Mouse (Mus musculus) stomach, postnatal 0 days (tissue): ENCODE measurements around the gene Myh7b. TPM values are rescaled to one million over a fixed set of nuclear protein-coding genes. Genes with fewer than 3 reads are reported as not detected.

Experiments
- ATAC-seq: fragments of 200-750 bp; cut with Nextera tagmentation; 2 replicates; pipeline ENCODE4 v1.8.0; 2017; ENCODE audit not compliant: low FRiP score, low TSS enrichment
- DNase-seq: peaks from one replicate; pipeline ENCODE4 v3.0.0-alpha.2; 2016; ENCODE audit warnings: low spot score
- H3K27ac ChIP-seq: fragments of 300-500 bp; sonication (generic); replicated peaks from 2 replicates; pipeline ENCODE4 v1.5.1; 2014; ENCODE audit warnings: mild to moderate bottlenecking, control low read depth
- H3K27me3 ChIP-seq: fragments of 300-500 bp; sonication (generic); 2 replicates; pipeline ENCODE4 v1.6.1; 2014; ENCODE audit warnings: low read length; ENCODE audit not compliant: control insufficient read depth, insufficient read depth
- H3K36me3 ChIP-seq: fragments of 300-500 bp; sonication (generic); 2 replicates; pipeline ENCODE4 v1.6.1; 2014; ENCODE audit warnings: low read length, mixed read lengths; ENCODE audit not compliant: control insufficient read depth, insufficient read depth
- H3K4me1 ChIP-seq: fragments of 300-500 bp; sonication (generic); replicated peaks from 2 replicates; pipeline ENCODE4 v1.6.1; 2014; ENCODE audit warnings: antibody characterized with exemption; ENCODE audit not compliant: control insufficient read depth, insufficient read depth
- H3K4me2 ChIP-seq: fragments of 300-500 bp; sonication (generic); replicated peaks from 2 replicates; pipeline ENCODE4 v1.6.1; 2014; ENCODE audit warnings: low read depth, mild to moderate bottlenecking, control low read depth, moderate library complexity
- H3K4me3 ChIP-seq: fragments of 300-500 bp; sonication (generic); 2 replicates; pipeline ENCODE4 v1.5.1; 2014; ENCODE audit warnings: low read depth, low read length, control low read depth
- H3K9ac ChIP-seq: fragments of 300-500 bp; sonication (generic); 2 replicates; pipeline ENCODE4 v1.6.1; 2014; ENCODE audit warnings: mild to moderate bottlenecking, low read length, control low read depth, mixed read lengths
- H3K9me3 ChIP-seq: fragments of 300-500 bp; sonication (generic); 2 replicates; pipeline ENCODE4 v1.6.1; 2016; ENCODE audit warnings: low read length; ENCODE audit not compliant: control insufficient read depth
- CTCF ChIP-seq: IDR thresholded peaks from 2 replicates; pipeline ENCODE4 v1.5.1; 2016; ENCODE audit warnings: antibody characterized with exemption, low read depth, mild to moderate bottlenecking, moderate library complexity
- EP300 ChIP-seq: optimal IDR thresholded peaks from 2 replicates; pipeline ENCODE3; 2016; ENCODE audit warnings: antibody characterized with exemption
- WGBS: fragments of 180-500 bp; shearing (Covaris S2); extraction: QIAGEN DNeasy Blood & Tissue Kit; methylation state at CpG from one replicate; pipeline ENCODE4 v1.1.7; 2014; 5-methylcytosine and 5-hydroxymethylcytosine counted together
- polyA plus RNA-seq: library from polyadenylated mRNA; unstranded; fragments of >200 nt; fragmentation: Nextera tagmentation; extraction: Ambion mirVana; gene quantifications from 2 replicates; pipeline ENCODE4 v1.2.1, GENCODE M21; 2015

Myh7b gene
- polyA plus RNA-seq, 1 experiment from 2014 or later, result 0.05 TPM

- H3K9ac ChIP-seq, result no peak overlapping the region
- 66% methylated on average over 19 of the region's 19 CpGs for WGBS
- no peak overlapping the region for H3K4me2 ChIP-seq
- H3K27me3 ChIP-seq, result no peaks in the 10 kb centered on the region
- H3K4me1 ChIP-seq, result no peaks in the 10 kb centered on the region; the same call in 1 of the 2 replicates
- H3K9me3 ChIP-seq, result no peaks in the 10 kb centered on the region
- ATAC-seq, result no peak; the same call in 1 of the 2 replicates
- H3K4me3 ChIP-seq, result no peak overlapping the region
- no peak for DNase-seq
- TF ChIP-seq EP300 (no peak), CTCF (no peak)
- H3K27ac ChIP-seq, result no peak overlapping the region
- peaks cover 33% of the 10 kb centered on the region for H3K36me3 ChIP-seq
Observed at GRCm38 (mm10) chr2:155633121-155633520, 22.1 kb downstream of the Myh7b start.

DNA sequence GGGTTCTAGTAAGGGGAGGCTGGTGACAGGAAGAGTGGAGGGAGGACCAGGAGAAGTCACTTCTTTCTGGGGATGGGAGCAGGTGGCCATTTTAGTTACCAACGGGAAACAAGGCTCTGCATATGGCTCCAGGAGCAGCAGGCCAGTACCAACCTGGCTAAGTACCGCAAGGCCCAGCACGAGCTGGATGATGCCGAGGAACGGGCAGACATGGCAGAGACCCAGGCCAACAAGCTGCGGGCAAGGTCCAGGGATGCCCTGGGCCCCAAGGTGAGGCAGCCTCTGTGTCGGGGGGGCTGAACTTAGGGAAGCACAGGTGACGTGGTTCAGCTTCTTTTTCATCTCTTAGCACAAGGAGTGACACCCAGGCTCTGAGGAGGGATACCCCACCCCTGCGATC is 22.7 kb downstream of the Myh7b start:
- H3K9ac ChIP-seq, result no peak overlapping the region
- H3K36me3 ChIP-seq, result peaks cover 38% of the 10 kb centered on the region
- TF ChIP-seq EP300 (no peak), CTCF (no peak)
- no peaks in the 10 kb centered on the region for H3K9me3 ChIP-seq
- 88% methylated on average over 9 of the region's 9 CpGs for WGBS
- H3K4me2 ChIP-seq, result no peak overlapping the region
- no peaks in the 10 kb centered on the region; the same call in 1 of the 2 replicates for H3K4me1 ChIP-seq
- H3K4me3 ChIP-seq, result no peak overlapping the region
- ATAC-seq (no peak), DNase-seq (no peak)
- no peak overlapping the region for H3K27ac ChIP-seq
- H3K27me3 ChIP-seq, result no peaks in the 10 kb centered on the region

DNA sequence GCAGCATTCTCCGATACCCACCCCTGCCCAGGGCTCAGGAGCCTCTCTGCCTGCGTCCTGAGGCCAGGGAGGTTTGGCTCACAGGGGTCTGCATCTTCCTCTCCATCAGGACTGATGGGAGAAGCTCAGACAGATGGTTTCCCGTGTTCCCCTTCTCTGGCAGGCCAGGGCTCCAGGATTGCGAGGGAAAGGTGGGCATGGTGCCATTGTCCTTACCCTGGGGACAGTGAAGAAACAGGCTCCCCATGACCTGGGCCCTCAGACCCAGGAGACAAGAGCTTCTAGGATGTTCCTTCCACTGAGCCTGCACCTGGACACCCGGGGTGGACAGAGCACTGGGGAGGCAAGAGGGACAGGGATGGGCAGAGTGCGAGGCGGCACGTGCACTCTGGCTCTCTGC is 23.6 kb downstream of the Myh7b start:
- 91% methylated on average over 8 of the region's 8 CpGs for WGBS
- Histone ChIP-seq H3K27ac (no peak overlapping the region), H3K36me3 (peaks cover 43% of the 10 kb centered on the region), H3K9ac (no peak overlapping the region), H3K4me2 (no peak overlapping the region), H3K4me3 (no peak overlapping the region), H3K27me3 (no peaks in the 10 kb centered on the region), H3K9me3 (no peaks in the 10 kb centered on the region), H3K4me1 (no peaks in the 10 kb centered on the region; the same call in 1 of the 2 replicates)
- no peak for DNase-seq
- no peak for ATAC-seq
- TF ChIP-seq EP300 (no peak), CTCF (no peak)

- peaks cover 51% of the 10 kb centered on the region for H3K36me3 ChIP-seq
- no peak for TF ChIP-seq EP300
- no peak for TF ChIP-seq CTCF
- no peak overlapping the region for H3K9ac ChIP-seq
- H3K9me3 ChIP-seq, result no peaks in the 10 kb centered on the region
- H3K4me1 ChIP-seq, result no peaks in the 10 kb centered on the region
- no peak overlapping the region for H3K27ac ChIP-seq
- 94% methylated on average over 8 of the region's 8 CpGs for WGBS
- H3K4me3 ChIP-seq, result no peak overlapping the region
- no peaks in the 10 kb centered on the region for H3K27me3 ChIP-seq
- DNase-seq (no peak), ATAC-seq (no peak)
- H3K4me2 ChIP-seq, result no peak overlapping the region
Observed at GRCm38 (mm10) chr2:155635961-155636360, 24.9 kb downstream of the Myh7b start.

GRCm38 (mm10) chr2:155636881-155637280 is 25.9 kb downstream of the Myh7b start:
- no peak for TF ChIP-seq EP300
- TF ChIP-seq CTCF, result no peak
- H3K36me3 ChIP-seq, result peaks cover 57% of the 10 kb centered on the region

GRCm38 (mm10) chr2:155637411-155637810 is 26.4 kb downstream of the Myh7b start:
- WGBS, result 81% methylated on average over 4 of the region's 4 CpGs
- no peak for ATAC-seq

More at GRCm38 (mm10) chr2:155636881-155637280, 25.9 kb downstream of the Myh7b start:
- DNase-seq (no peak), ATAC-seq (no peak)
- Histone ChIP-seq H3K4me2 (no peak overlapping the region), H3K4me1 (no peaks in the 10 kb centered on the region), H3K4me3 (no peak overlapping the region), H3K27me3 (no peaks in the 10 kb centered on the region), H3K27ac (no peak overlapping the region), H3K9ac (no peak overlapping the region), H3K9me3 (no peaks in the 10 kb centered on the region)

More at GRCm38 (mm10) chr2:155637411-155637810, 26.4 kb downstream of the Myh7b start:
- Histone ChIP-seq H3K4me2 (no peak overlapping the region), H3K9ac (no peak overlapping the region), H3K27me3 (no peaks in the 10 kb centered on the region), H3K4me3 (no peak overlapping the region), H3K36me3 (peaks cover 54% of the 10 kb centered on the region), H3K27ac (no peak overlapping the region), H3K9me3 (no peaks in the 10 kb centered on the region), H3K4me1 (no peaks in the 10 kb centered on the region)
- TF ChIP-seq CTCF (no peak), EP300 (no peak)
- no peak for DNase-seq
